Mouse (Mus musculus): ENCODE measurements around the gene Bmpr1b. TPM values are rescaled to one million over a fixed set of nuclear protein-coding genes. Genes with fewer than 3 reads are reported as not detected.
A peak's percentile ranks its signal among the peaks of the same experiment; 100 is the strongest.

The Bmpr1b gene
- polyA plus RNA-seq, 1 experiment from 2014 or later: 12.3 TPM

DNA sequence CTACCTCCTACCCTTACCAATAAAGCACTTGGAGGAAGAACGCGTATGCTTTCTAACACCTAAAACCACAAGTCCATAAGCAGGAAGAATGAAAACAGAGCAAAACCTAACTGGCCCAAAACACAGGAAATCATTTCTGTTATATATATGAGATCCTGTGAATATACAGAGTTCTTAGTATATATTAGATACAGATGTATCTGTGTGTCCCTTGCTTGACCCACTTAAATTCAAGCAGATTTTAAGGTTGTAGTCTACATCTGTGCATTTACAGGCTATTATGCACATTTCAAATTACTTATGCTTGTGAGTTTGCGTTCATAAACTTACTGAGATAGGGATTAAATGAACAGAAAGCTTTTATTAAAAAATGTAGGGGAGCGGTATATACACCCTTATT lies 271.5 kb downstream of the Bmpr1b start:
- 96% methylated on average over 4 of the region's 4 CpGs for WGBS
- Histone ChIP-seq H3K27me3 (ENCODE audit: control insufficient read depth, insufficient read depth, low read length) (no peaks in the 10 kb centered on the region), H3K9me3 (ENCODE audit: control insufficient read depth, low read length) (no peaks in the 10 kb centered on the region), H3K36me3 (ENCODE audit: control insufficient read depth, insufficient read depth, low read length) (no peaks in the 10 kb centered on the region), H3K4me2 (replicated peaks; ENCODE audit: low read depth, low read length) (no peak overlapping the region), H3K27ac (ENCODE audit: low read depth, low read length) (no peak overlapping the region), H3K4me3 (ENCODE audit: low read length) (no peak overlapping the region), H3K9ac (ENCODE audit: low read depth, low read length) (no peak overlapping the region), H3K4me1 (ENCODE audit: control insufficient read depth, insufficient read depth, low read length) (no peaks in the 10 kb centered on the region; the same call in 1 of the 2 replicates)
- ATAC-seq (ENCODE audit: low FRiP score, low TSS enrichment): no peak

DNA sequence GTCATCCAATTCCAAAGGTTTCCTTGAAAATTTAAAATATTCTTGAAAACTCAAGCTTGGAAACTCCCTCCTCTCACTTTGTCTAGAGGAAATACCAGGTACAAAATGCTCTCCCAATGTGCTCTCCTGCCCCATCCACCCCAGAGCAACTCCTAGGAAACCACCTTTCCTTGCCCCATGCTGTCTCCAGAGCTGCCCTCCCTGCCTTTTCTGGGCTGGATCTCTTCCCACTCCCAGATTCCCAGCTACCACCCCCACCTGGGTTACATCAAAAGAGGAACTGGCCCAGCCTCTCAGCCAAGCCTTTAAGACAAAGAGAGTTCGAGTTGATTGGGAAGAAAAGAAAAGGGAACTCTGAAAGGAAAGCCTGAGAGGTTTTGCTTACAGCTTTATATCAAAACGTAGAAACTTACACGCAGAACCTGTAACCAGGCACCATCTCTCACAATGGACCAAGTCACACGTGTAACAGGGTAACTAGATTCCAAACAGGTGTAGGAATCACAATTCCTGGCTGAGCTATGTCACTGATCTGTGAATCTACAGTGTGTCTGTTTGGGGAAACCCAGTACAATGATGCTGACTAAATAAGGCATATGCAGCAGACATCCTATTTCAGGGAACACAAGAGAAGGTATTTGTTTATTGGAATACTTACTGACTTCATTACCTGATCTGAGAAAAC lies 272.2 kb downstream of the Bmpr1b start:
- no peak overlapping the region for H3K9ac ChIP-seq (ENCODE audit: low read depth, low read length)
- no peak overlapping the region for H3K4me3 ChIP-seq (ENCODE audit: low read length)
- H3K9me3 ChIP-seq (ENCODE audit: control insufficient read depth, low read length): no peaks in the 10 kb centered on the region
- H3K4me2 ChIP-seq (replicated peaks; ENCODE audit: low read depth, low read length): no peak overlapping the region
- H3K27me3 ChIP-seq (ENCODE audit: control insufficient read depth, insufficient read depth, low read length): no peaks in the 10 kb centered on the region
- WGBS: 32% methylated on average over 4 of the region's 4 CpGs
- ATAC-seq (ENCODE audit: low FRiP score, low TSS enrichment): no peak
- H3K36me3 ChIP-seq (ENCODE audit: control insufficient read depth, insufficient read depth, low read length): no peaks in the 10 kb centered on the region
- no peak overlapping the region for H3K27ac ChIP-seq (ENCODE audit: low read depth, low read length)
- H3K4me1 ChIP-seq (ENCODE audit: control insufficient read depth, insufficient read depth, low read length): no peaks in the 10 kb centered on the region; the same call in 1 of the 2 replicates

DNA sequence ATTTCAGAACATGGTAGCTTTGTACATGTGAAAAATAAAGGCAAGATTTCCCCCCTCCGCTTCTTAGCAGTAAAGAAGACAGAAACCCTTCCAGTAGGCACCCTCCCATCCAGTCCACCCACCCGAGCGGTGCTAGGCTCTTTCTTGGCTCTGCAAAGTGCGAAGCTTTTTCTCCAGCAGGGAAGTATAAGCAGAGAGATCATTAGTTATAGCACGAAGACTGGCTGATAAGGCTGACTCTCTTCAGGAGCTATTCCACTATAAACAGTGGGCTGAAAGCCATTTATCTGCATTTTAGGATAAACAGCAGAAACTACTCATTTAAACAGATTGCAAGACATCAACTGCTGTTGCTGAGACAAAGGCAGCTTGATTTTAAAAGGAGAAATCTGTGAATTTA lies 274.1 kb downstream of the Bmpr1b start:
- Histone ChIP-seq H3K4me1 (ENCODE audit: control insufficient read depth, insufficient read depth, low read length) (no peaks in the 10 kb centered on the region; the same call in 1 of the 2 replicates), H3K4me3 (ENCODE audit: low read length) (no peak overlapping the region), H3K9me3 (ENCODE audit: control insufficient read depth, low read length) (no peaks in the 10 kb centered on the region), H3K27me3 (ENCODE audit: control insufficient read depth, insufficient read depth, low read length) (no peaks in the 10 kb centered on the region), H3K27ac (ENCODE audit: low read depth, low read length) (no peak overlapping the region), H3K4me2 (replicated peaks; ENCODE audit: low read depth, low read length) (no peak overlapping the region), H3K9ac (ENCODE audit: low read depth, low read length) (no peak overlapping the region), H3K36me3 (ENCODE audit: control insufficient read depth, insufficient read depth, low read length) (no peaks in the 10 kb centered on the region)
- ATAC-seq (ENCODE audit: low FRiP score, low TSS enrichment): no peak
- 61% methylated on average over 5 of the region's 5 CpGs for WGBS

DNA sequence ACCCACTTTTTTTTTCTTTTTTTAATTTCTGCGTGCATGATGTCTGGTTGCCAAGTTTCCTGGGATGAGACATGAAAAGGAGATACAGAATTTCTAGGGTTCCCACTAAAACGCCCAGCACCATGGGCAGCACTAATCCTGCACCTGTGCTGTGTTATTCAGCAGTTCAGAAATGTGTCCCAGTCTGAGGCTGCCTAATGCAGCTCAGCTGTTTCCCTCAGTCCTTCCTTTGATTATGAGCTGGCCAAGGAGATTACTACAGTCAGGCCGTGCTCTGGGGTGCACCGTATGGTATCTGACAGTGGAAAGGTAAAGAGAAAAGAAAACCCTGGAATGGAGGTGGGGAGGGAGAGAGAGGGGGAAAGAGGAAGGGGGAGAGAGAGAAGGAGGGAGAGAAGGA lies 278.6 kb downstream of the Bmpr1b start:
- ATAC-seq (ENCODE audit: low FRiP score, low TSS enrichment): peak; percentile 49; the same call in 1 of the 2 replicates
- Histone ChIP-seq H3K4me3 (ENCODE audit: low read length) (no peak overlapping the region), H3K4me2 (replicated peaks; ENCODE audit: low read depth, low read length) (no peak overlapping the region), H3K9ac (ENCODE audit: low read depth, low read length) (no peak overlapping the region), H3K36me3 (ENCODE audit: control insufficient read depth, insufficient read depth, low read length) (no peaks in the 10 kb centered on the region), H3K9me3 (ENCODE audit: control insufficient read depth, low read length) (no peaks in the 10 kb centered on the region), H3K27me3 (ENCODE audit: control insufficient read depth, insufficient read depth, low read length) (no peaks in the 10 kb centered on the region), H3K4me1 (ENCODE audit: control insufficient read depth, insufficient read depth, low read length) (no peaks in the 10 kb centered on the region; the same call in 1 of the 2 replicates), H3K27ac (ENCODE audit: low read depth, low read length) (no peak overlapping the region)
- 58% methylated on average over 4 of the region's 4 CpGs for WGBS

DNA sequence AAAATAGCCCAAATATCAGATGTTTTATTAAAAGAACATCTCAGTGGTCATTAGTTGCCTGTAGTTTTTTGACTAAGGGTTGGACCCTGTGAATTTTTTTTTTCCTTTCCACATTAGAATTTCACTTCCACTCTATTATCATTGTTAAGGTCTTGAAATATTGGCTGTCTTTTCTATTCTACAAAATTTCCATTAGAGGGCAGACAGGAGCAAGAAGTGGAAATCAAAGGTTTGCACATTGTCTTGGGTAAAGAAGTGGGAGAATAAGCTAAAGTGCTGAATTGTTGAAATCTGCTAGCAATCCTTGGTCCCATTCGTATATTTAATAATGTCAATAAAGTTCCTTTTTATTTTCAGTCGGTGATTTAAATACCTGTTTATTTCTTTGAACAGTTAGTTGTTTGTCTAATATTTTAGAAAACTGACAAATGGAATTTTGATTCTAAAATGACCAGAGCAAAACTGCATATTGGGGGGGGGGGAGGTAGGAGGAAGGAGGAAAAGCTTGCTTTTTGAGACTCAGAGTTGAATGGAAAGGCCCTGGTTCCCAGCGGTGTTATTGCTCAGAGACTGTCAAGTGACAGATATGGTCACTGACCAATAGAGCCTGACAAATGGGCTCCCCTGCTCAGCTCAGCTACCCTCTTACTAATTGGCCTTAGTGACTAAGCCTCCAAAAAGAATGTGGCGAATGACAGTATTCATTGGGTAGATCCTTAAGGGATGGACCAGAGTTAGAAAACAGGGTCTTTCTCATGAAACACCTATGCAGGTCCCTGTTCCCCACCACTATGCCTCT lies 281.6 kb downstream of the Bmpr1b start:
- no peaks in the 10 kb centered on the region for H3K27me3 ChIP-seq (ENCODE audit: control insufficient read depth, insufficient read depth, low read length)
- 50% methylated on average over 4 of the region's 4 CpGs for WGBS
- H3K9me3 ChIP-seq (ENCODE audit: control insufficient read depth, low read length): no peaks in the 10 kb centered on the region
- H3K4me3 ChIP-seq (ENCODE audit: low read length): no peak overlapping the region
- H3K4me1 ChIP-seq (ENCODE audit: control insufficient read depth, insufficient read depth, low read length): no peaks in the 10 kb centered on the region
- no peak for ATAC-seq (ENCODE audit: low FRiP score, low TSS enrichment)
- no peak overlapping the region for H3K27ac ChIP-seq (ENCODE audit: low read depth, low read length)
- H3K36me3 ChIP-seq (ENCODE audit: control insufficient read depth, insufficient read depth, low read length): no peaks in the 10 kb centered on the region
- H3K9ac ChIP-seq (ENCODE audit: low read depth, low read length): no peak overlapping the region
- H3K4me2 ChIP-seq (replicated peaks; ENCODE audit: low read depth, low read length): no peak overlapping the region

DNA sequence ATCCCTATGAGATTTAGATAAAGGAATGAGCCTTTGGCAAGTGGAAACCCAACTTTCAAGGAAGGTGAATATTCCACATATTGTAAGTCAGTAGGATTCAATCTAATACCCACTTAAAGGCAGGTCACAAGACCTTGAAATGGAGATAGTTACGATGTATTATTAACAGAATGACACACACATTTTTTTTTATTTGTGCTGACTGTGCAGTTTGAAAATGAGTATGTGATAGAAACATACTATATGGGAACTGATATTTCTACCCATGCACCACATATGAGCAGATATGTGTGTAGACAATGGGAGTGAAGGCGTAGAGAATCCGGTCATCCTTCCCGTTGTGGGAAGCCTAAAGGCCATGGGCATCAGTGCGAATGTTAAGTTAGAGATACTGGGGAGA lies 285.0 kb downstream of the Bmpr1b start:
- H3K9ac ChIP-seq (ENCODE audit: low read depth, low read length): no peak overlapping the region
- ATAC-seq (ENCODE audit: low FRiP score, low TSS enrichment): no peak
- H3K4me3 ChIP-seq (ENCODE audit: low read length): no peak overlapping the region
- H3K27me3 ChIP-seq (ENCODE audit: control insufficient read depth, insufficient read depth, low read length): no peaks in the 10 kb centered on the region
- no peaks in the 10 kb centered on the region for H3K9me3 ChIP-seq (ENCODE audit: control insufficient read depth, low read length)
- no peaks in the 10 kb centered on the region for H3K36me3 ChIP-seq (ENCODE audit: control insufficient read depth, insufficient read depth, low read length)
- H3K4me2 ChIP-seq (replicated peaks; ENCODE audit: low read depth, low read length): no peak overlapping the region
- 96% methylated on average over 5 of the region's 5 CpGs for WGBS
- no peaks in the 10 kb centered on the region for H3K4me1 ChIP-seq (ENCODE audit: control insufficient read depth, insufficient read depth, low read length)
- no peak overlapping the region for H3K27ac ChIP-seq (ENCODE audit: low read depth, low read length)

DNA sequence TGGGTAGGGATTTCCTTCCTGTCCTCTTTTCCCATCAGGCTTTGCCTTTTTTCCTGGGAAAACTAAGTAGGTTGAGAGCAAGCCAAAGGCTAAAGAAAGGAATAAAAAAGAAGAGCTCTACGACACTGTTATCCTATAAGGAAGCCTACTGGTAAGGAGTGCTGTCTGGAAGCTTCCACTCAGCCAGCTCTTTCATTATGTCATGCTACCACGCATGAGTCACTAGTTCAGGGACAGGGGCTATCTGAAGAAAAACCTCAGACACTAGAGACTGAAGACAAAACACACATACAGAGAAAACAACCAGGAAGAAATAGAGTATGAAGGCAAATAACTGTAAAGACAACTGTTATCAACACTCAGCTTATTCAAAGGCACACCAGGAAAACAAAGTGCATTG lies 286.7 kb downstream of the Bmpr1b start:
- Histone ChIP-seq H3K4me3 (ENCODE audit: low read length) (no peak overlapping the region), H3K9me3 (ENCODE audit: control insufficient read depth, low read length) (no peaks in the 10 kb centered on the region), H3K9ac (ENCODE audit: low read depth, low read length) (no peak overlapping the region), H3K4me2 (replicated peaks; ENCODE audit: low read depth, low read length) (no peak overlapping the region), H3K4me1 (ENCODE audit: control insufficient read depth, insufficient read depth, low read length) (no peaks in the 10 kb centered on the region), H3K27ac (ENCODE audit: low read depth, low read length) (no peak overlapping the region), H3K36me3 (ENCODE audit: control insufficient read depth, insufficient read depth, low read length) (no peaks in the 10 kb centered on the region), H3K27me3 (ENCODE audit: control insufficient read depth, insufficient read depth, low read length) (no peaks in the 10 kb centered on the region)
- no peak for ATAC-seq (ENCODE audit: low FRiP score, low TSS enrichment)
- WGBS: 82% methylated on average over 2 of the region's 2 CpGs

DNA sequence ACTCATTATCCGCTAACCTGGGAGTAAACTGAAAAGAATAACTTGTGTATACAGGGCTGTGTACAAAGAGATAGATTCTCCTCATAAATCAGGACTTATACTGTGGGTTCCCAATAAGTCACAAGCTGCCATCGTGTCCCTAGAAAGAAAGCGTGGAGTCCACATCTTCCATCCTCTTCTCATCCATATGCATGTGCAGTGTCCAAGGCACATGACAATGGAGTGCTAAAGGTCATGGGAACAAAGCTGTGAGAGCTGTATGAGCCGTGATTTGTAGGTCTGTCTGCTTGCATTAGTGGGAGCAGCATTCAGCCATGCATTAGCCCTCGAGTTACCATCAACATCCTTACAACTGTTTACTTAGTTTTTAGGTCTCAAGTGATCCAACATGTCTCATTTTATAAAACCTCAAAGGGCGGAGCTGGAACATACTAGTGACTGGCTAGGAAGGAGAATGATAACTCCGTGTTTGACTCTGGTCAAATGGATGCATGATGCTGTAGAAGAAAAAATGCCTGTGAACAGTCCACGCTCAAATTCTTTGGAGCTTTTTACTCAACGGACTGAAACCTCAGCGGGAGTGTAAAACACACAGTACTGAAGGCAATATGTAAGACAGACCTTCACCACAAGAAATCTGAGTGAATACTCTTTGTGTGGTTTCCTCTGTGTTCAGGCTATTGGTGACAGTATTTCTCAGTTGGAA lies 296.7 kb downstream of the Bmpr1b start:
- WGBS: 82% methylated on average over 10 of the region's 10 CpGs
- no peak overlapping the region for H3K4me2 ChIP-seq (replicated peaks; ENCODE audit: low read depth, low read length)
- no peaks in the 10 kb centered on the region for H3K27me3 ChIP-seq (ENCODE audit: control insufficient read depth, insufficient read depth, low read length)
- no peak for ATAC-seq (ENCODE audit: low FRiP score, low TSS enrichment)
- no peaks in the 10 kb centered on the region for H3K36me3 ChIP-seq (ENCODE audit: control insufficient read depth, insufficient read depth, low read length)
- H3K9me3 ChIP-seq (ENCODE audit: control insufficient read depth, low read length): 0 out of 2 replicates have a peak, but pooled peaks cover 3% of the 10 kb centered on the region
- H3K9ac ChIP-seq (ENCODE audit: low read depth, low read length): no peak overlapping the region
- H3K4me1 ChIP-seq (ENCODE audit: control insufficient read depth, insufficient read depth, low read length): no peaks in the 10 kb centered on the region
- H3K4me3 ChIP-seq (ENCODE audit: low read length): no peak overlapping the region
- H3K27ac ChIP-seq (ENCODE audit: low read depth, low read length): no peak overlapping the region

DNA sequence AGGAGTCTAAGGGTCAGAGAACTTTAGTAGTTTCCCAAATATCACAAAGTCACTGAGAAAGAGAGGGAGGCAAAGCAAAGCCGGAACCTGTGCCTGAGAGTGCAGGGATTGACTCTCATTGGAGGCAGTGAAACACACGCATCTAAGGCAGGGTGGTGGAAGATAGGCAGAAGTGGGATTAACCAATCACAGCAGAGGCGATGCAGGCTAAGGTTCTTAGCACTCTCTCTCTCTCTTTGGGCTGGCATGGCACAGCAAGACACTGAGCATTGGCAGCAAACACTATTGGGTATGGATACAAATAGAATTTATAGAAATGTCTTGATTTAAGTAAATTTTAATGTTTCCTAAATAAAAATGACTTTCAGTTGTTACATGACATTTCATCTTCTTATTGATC lies 297.4 kb downstream of the Bmpr1b start:
- Histone ChIP-seq H3K4me3 (ENCODE audit: low read length) (no peak overlapping the region), H3K4me2 (replicated peaks; ENCODE audit: low read depth, low read length) (no peak overlapping the region), H3K27ac (ENCODE audit: low read depth, low read length) (no peak overlapping the region), H3K36me3 (ENCODE audit: control insufficient read depth, insufficient read depth, low read length) (no peaks in the 10 kb centered on the region), H3K9ac (ENCODE audit: low read depth, low read length) (no peak overlapping the region), H3K27me3 (ENCODE audit: control insufficient read depth, insufficient read depth, low read length) (no peaks in the 10 kb centered on the region), H3K4me1 (ENCODE audit: control insufficient read depth, insufficient read depth, low read length) (no peaks in the 10 kb centered on the region), H3K9me3 (ENCODE audit: control insufficient read depth, low read length) (0 out of 2 replicates have a peak, but pooled peaks cover 3% of the 10 kb centered on the region)
- no peak for ATAC-seq (ENCODE audit: low FRiP score, low TSS enrichment)
- WGBS: 74% methylated on average over 3 of the region's 3 CpGs

Data from kidney, embryonic 14.5 days (tissue).